Mouse (Mus musculus) midbrain, embryonic 14.5 days (tissue): ENCODE measurements at regions not wholly inside any gene's neighbourhood (a gene's known extent, or its start where the extent isn't known, plus 50 kb on each side); places are given as distances from the start of the nearest gene placed in this dataset.
"Not testable (repeated sequence)": the region's sequence is repeated elsewhere in the genome, so short reads cannot be mapped to it uniquely, and the experiment has no call there.

ENCODE experiments used
- ATAC-seq: fragments of 200-750 bp; cut with Nextera tagmentation; 2 replicates; pipeline ENCODE4 v1.8.0; 2017; ENCODE audit warnings: moderate number of reproducible peaks, moderate library complexity; ENCODE audit not compliant: low FRiP score, low TSS enrichment
- DNase-seq: peaks from one replicate; pipeline ENCODE4 v3.0.0-alpha.2; 2015
- H3K27ac ChIP-seq: fragments of 300-500 bp; sonication (generic); replicated peaks from 2 replicates; pipeline ENCODE4 v1.5.1; 2014; ENCODE audit warnings: mild to moderate bottlenecking, low read depth, low read length, moderate library complexity
- H3K27me3 ChIP-seq: fragments of 300-500 bp; sonication (generic); 2 replicates; pipeline ENCODE4 v1.6.1; 2014; ENCODE audit warnings: low read length, control low read depth, mixed read lengths; ENCODE audit not compliant: control insufficient read depth, insufficient read depth
- H3K36me3 ChIP-seq: fragments of 300-500 bp; sonication (generic); 2 replicates; pipeline ENCODE4 v1.6.1; 2014; ENCODE audit warnings: low read length, control low read depth; ENCODE audit not compliant: control insufficient read depth, insufficient read depth
- H3K4me1 ChIP-seq: fragments of 300-500 bp; sonication (generic); 2 replicates; pipeline ENCODE4 v1.6.1; 2014; ENCODE audit warnings: mild to moderate bottlenecking, antibody characterized with exemption, low read length, control low read depth; ENCODE audit not compliant: control insufficient read depth, insufficient read depth
- H3K4me2 ChIP-seq: fragments of 300-500 bp; sonication (generic); 2 replicates; pipeline ENCODE4 v1.6.1; 2014; ENCODE audit warnings: mild to moderate bottlenecking, low read length, moderate library complexity
- H3K4me3 ChIP-seq: fragments of 300-500 bp; sonication (generic); replicated peaks from 2 replicates; pipeline ENCODE4 v1.5.1; 2014; ENCODE audit warnings: low read depth, low read length
- H3K9ac ChIP-seq: fragments of 300-500 bp; sonication (generic); replicated peaks from 2 replicates; pipeline ENCODE4 v1.6.1; 2014; ENCODE audit warnings: mild to moderate bottlenecking, low read length, moderate library complexity
- H3K9me3 ChIP-seq: fragments of 300-500 bp; sonication (generic); 2 replicates; pipeline ENCODE4 v1.6.1; 2016; ENCODE audit warnings: low read length, control low read depth, mixed read lengths; ENCODE audit not compliant: control insufficient read depth
- WGBS: fragments of 180-500 bp; shearing (Covaris S2); extraction: QIAGEN DNeasy Blood & Tissue Kit; methylation state at CpG from one replicate; pipeline ENCODE4 v1.1.7; 2014; 5-methylcytosine and 5-hydroxymethylcytosine counted together

- H3K4me3 ChIP-seq, H3K9ac ChIP-seq, H3K36me3 ChIP-seq, H3K4me1 ChIP-seq, H3K4me2 ChIP-seq, H3K27ac ChIP-seq, ATAC-seq, H3K9me3 ChIP-seq, H3K27me3 ChIP-seq: not testable (repeated sequence)
- DNase-seq, result peak; percentile 4
Observed at GRCm38 (mm10) chr13:12726831-12727230, 73.0 kb downstream of the Prl2c3 start.

DNA sequence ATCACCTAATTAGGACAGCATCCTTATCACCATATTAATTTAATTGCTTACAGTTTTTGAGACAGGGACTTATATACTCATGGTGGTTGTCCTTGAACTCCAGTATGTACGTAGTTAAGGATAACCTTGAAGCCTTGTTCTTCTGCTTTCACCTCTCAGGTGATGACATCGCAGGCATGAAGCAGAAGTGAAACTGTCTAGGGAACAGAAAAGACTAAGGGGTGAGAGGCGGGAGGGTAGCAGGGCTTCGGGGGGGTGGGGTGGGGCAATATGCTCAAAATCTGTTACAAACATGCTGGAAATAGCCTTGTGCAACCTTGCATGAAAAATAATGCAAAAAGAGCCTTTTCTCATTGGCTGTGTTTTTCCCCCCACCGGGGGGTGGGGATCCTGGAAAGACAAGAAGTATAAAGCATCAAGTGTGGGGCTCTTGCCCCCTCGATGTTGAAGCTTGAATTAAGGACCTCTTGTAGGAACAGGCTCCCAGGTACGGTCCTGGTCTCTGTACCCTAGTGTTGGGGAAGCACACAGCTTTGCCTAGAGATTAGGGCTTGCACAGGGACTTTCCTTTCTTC lies 81.8 kb downstream of the Prl2c3 start:
- not testable (repeated sequence) for H3K27me3 ChIP-seq, H3K36me3 ChIP-seq, ATAC-seq, H3K4me1 ChIP-seq, H3K9ac ChIP-seq, H3K9me3 ChIP-seq, H3K4me2 ChIP-seq, H3K4me3 ChIP-seq, DNase-seq, H3K27ac ChIP-seq
- 87% methylated on average over 7 of the region's 7 CpGs for WGBS

DNA sequence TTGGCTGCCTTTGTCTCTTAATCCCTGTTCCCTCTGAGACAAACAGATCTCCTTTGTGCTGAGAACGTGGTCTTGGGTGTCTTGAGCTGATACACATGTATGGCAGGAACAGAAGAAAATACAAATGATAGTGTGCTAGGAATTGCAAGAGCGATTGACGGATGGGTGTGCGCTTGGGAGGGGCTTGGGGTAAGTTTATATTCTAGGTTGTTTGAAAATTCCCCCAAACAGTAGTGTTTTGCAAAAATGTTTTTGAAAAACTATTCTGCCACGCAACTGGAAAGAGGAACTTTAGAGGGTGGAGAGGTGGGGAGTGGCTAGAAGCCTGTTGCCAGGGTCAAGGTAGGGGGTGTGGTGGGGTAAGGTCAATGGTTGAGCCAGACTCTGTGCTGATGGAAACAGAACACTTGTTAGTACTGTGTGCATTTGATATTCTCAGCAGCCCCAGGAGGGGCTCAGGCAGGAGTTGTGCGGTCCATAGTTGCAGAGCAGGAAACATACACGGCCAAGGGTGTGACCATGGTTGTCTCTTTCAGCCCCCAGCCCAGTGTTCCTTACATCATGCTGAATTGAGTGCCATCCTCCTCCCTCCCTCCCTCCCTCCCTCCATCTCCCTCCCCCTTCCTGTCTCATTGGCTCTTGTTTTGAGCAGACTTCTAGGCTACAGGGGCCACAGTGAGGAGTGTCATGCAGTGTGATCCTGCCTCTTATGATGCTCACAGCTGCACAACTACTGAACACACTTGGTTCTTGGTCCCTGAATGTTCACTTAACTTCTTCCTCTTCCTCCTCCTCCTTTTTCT lies 88.2 kb downstream of the Prl2c3 start:
- no peaks in the 10 kb centered on the region for H3K27me3 ChIP-seq
- H3K4me1 ChIP-seq, result no peaks in the 10 kb centered on the region
- WGBS, result 59% methylated on average over 7 of the region's 7 CpGs
- no peak for DNase-seq
- H3K9me3 ChIP-seq, result no peaks in the 10 kb centered on the region
- ATAC-seq, result no peak
- no peak overlapping the region for H3K4me3 ChIP-seq
- no peak overlapping the region for H3K9ac ChIP-seq
- H3K27ac ChIP-seq, result no peak overlapping the region
- no peak overlapping the region for H3K4me2 ChIP-seq
- no peaks in the 10 kb centered on the region for H3K36me3 ChIP-seq

DNA sequence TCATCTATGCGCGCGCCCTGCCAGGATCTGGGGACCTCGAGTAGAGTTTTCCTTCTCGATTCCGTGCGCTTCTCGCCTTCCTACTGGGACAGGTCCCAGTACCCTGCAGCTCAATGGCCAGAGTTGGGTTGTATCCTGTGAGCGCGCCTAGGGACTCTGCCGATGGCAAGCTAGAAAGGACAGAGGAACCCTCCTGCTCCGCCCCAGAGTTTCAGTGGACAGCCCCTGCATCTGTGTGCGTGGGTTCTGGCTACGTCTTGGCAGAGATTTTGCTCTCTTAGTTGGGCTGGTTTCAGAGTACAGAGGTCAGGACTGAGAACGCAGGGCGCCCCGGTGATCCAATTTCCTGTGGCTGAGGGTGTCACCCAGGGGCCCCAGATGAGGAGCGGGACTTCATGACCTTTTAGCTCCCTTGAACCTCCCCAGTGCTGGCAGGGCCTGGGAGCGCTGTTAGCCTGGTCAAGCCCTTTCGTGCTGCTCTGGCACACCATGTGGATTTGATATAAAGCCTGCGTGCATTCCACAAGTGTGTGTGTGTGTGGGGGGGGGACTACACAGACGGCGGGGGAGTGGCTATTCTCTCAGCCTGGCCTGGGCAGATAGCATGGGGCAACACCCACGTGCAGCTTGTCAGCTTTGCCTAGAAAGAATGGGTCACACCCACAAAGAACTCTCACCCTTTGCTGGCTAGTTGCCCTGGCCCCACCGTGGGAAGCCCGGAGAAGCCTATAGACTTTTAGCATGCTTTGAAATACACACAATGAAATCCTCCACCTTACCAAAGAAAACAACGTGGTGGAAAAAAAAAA lies 96.9 kb downstream of the Prl2c3 start:
- not testable (repeated sequence) for DNase-seq, ATAC-seq, H3K9ac ChIP-seq, H3K4me3 ChIP-seq, H3K27me3 ChIP-seq, H3K36me3 ChIP-seq, H3K9me3 ChIP-seq, H3K4me2 ChIP-seq, H3K4me1 ChIP-seq, H3K27ac ChIP-seq
- WGBS, result 6% methylated on average over 15 of the region's 27 CpGs

DNA sequence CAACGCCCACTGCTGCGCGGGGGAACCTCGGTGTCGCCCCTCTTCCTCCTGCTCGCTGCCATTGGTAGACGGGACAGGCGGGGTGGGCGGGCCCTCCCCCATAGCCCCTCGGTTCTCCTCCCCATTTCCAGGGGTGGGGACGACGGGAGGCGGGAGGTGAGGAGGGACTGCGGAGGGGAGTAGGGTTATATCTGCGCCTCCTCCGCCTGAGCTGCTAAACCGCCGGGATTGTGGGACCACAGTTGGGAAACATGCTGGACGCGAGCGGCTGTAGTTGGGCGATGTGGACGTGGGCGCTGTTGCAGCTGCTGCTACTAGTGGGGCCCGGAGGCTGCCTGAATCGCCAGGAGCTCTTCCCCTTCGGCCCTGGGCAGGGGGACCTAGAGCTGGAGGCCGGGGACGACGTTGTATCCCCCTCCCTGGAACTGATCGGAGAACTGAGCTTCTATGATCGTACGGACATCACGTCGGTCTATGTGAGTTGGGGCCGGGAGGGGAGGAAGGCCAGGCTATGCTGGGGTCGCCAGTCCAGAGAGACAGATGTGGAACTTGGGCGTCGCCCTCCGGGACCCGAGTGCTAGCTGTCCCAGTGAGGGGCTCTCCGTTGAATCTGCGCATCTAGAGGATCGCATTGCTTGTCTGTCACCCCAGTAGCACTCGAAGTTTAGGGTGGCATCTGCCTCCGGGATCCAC lies 97.6 kb downstream of the Prl2c3 start:
- under 1% methylated on average over 23 of the region's 46 CpGs for WGBS
- Histone ChIP-seq H3K4me3 (0 out of 2 replicates have a peak overlapping the region, but pooled peaks have one; percentile 8), H3K4me2 (peak overlapping the region; percentile 28)
- not testable (repeated sequence) for H3K4me1 ChIP-seq, DNase-seq, H3K36me3 ChIP-seq, H3K27me3 ChIP-seq, H3K9ac ChIP-seq, H3K27ac ChIP-seq, H3K9me3 ChIP-seq
- peak; percentile 46; the same call in 1 of the 2 replicates for ATAC-seq

- not testable (repeated sequence) for H3K27me3 ChIP-seq, H3K4me3 ChIP-seq, H3K27ac ChIP-seq, DNase-seq, H3K9me3 ChIP-seq, ATAC-seq, H3K9ac ChIP-seq, H3K4me1 ChIP-seq, H3K36me3 ChIP-seq, H3K4me2 ChIP-seq
- 56% methylated on average over 6 of the region's 7 CpGs for WGBS
Observed at GRCm38 (mm10) chr13:12693593-12694118, 106.2 kb downstream of the Prl2c3 start.

DNA sequence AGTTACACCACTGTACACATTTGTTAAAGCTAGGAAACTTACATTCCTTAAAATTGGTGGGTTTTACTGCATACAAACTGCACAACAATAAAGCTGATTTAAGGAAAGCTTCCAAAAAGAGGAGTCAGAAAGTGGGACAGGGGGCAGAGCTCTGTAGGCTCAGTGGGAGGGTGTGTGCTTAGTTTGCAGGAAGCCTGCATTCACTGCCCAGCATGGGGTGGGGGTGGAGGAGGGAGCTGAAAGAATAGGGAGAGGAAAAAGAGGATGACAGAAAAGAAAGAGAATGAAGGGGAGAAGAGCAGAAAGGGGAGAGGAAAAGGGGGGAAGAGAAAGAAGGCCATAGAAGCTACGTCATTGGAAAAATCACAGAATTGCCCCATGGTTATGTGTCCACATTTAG lies 111.1 kb downstream of the Prl2c3 start:
- DNase-seq, ATAC-seq, H3K4me2 ChIP-seq, H3K9ac ChIP-seq, H3K4me3 ChIP-seq, H3K27me3 ChIP-seq, H3K27ac ChIP-seq, H3K9me3 ChIP-seq, H3K36me3 ChIP-seq, H3K4me1 ChIP-seq: not testable (repeated sequence)
- WGBS, result no CpG with 5 or more reads among the region's 1 CpGs

GRCm38 (mm10) chr13:12688149-12688548 lies 111.7 kb downstream of the Prl2c3 start:
- not testable (repeated sequence) for H3K27ac ChIP-seq, DNase-seq, H3K4me2 ChIP-seq, H3K9me3 ChIP-seq, H3K4me3 ChIP-seq, H3K4me1 ChIP-seq, H3K36me3 ChIP-seq, H3K9ac ChIP-seq, H3K27me3 ChIP-seq, ATAC-seq
- 75% methylated on average over 2 of the region's 5 CpGs for WGBS
